Mouse (Mus musculus) stomach, embryonic 14.5 days (tissue): ENCODE data around the gene Wbp1. TPM values are rescaled to one million over a fixed set of nuclear protein-coding genes. Genes with fewer than 3 reads are reported as not detected.

ENCODE experiments used
- ATAC-seq: fragments of 200-750 bp; cut with Nextera tagmentation; 2 replicates; pipeline ENCODE4 v1.8.0; 2017; ENCODE audit warnings: low read depth, moderate TSS enrichment; ENCODE audit not compliant: insufficient number of reproducible peaks, insufficient read depth, low FRiP score
- H3K27ac ChIP-seq: fragments of 300-500 bp; sonication (generic); 2 replicates; pipeline ENCODE4 v1.5.1; 2014; ENCODE audit warnings: mild to moderate bottlenecking, low read length, moderate library complexity, mixed read lengths
- H3K27me3 ChIP-seq: fragments of 300-500 bp; sonication (generic); 2 replicates; pipeline ENCODE4 v1.6.1; 2014; ENCODE audit warnings: low read length, control low read depth, mixed read lengths; ENCODE audit not compliant: control insufficient read depth, insufficient read depth
- H3K36me3 ChIP-seq: fragments of 300-500 bp; sonication (generic); 2 replicates; pipeline ENCODE4 v1.6.1; 2014; ENCODE audit warnings: mild to moderate bottlenecking, control low read depth, low read length, moderate library complexity, mixed read lengths; ENCODE audit not compliant: control insufficient read depth, insufficient read depth
- H3K4me1 ChIP-seq: fragments of 300-500 bp; sonication (generic); 2 replicates; pipeline ENCODE4 v1.6.1; 2014; ENCODE audit warnings: low read length, control low read depth, mixed read lengths; ENCODE audit not compliant: control insufficient read depth, insufficient read depth
- H3K4me2 ChIP-seq: fragments of 300-500 bp; sonication (generic); replicated peaks from 2 replicates; pipeline ENCODE4 v1.6.1; 2014; ENCODE audit warnings: low read depth, low read length, control low read depth
- H3K4me3 ChIP-seq: fragments of 300-500 bp; sonication (generic); 2 replicates; pipeline ENCODE4 v1.5.1; 2014; ENCODE audit warnings: low read depth, low read length, control low read depth
- H3K9ac ChIP-seq: fragments of 300-500 bp; sonication (generic); replicated peaks from 2 replicates; pipeline ENCODE4 v1.6.1; 2014; ENCODE audit warnings: low read depth, mild to moderate bottlenecking, control low read depth, low read length, moderate library complexity, mixed read lengths
- H3K9me3 ChIP-seq: fragments of 300-500 bp; sonication (generic); 2 replicates; pipeline ENCODE4 v1.6.1; 2016; ENCODE audit warnings: low read depth, low read length, control low read depth; ENCODE audit not compliant: control insufficient read depth
- WGBS: fragments of 180-500 bp; shearing (Covaris S2); extraction: QIAGEN DNeasy Blood & Tissue Kit; methylation state at CpG from one replicate; pipeline ENCODE4 v1.1.7; 2014; 5-methylcytosine and 5-hydroxymethylcytosine counted together
- polyA plus RNA-seq: library from polyadenylated mRNA; unstranded; fragments of >200 nt; fragmentation: Nextera tagmentation; extraction: Ambion mirVana; gene quantifications from 2 replicates; pipeline ENCODE4 v1.2.1, GENCODE M21; 2014

The Wbp1 gene
- polyA plus RNA-seq, 1 experiment from 2014 or later = 99.6 TPM

- Histone ChIP-seq H3K27ac (peak overlapping the region; percentile 77), H3K9me3 (no peaks in the 10 kb centered on the region), H3K4me3 (peak overlapping the region; percentile 71), H3K4me2 (peak overlapping the region; percentile 78), H3K27me3 (peaks cover 27% of the 10 kb centered on the region), H3K4me1 (peaks cover 5% of the 10 kb centered on the region; the same call in 1 of the 2 replicates), H3K36me3 (peaks cover 5% of the 10 kb centered on the region; the same call in 1 of the 2 replicates), H3K9ac (peak overlapping the region; percentile 51)
- under 1% methylated on average over 41 of the region's 46 CpGs for WGBS
- peak; percentile 92 for ATAC-seq
Observed at GRCm38 (mm10) chr6:83078324-83078858, 43.0 kb downstream of the Wbp1 start.

GRCm38 (mm10) chr6:83077630-83078323 is 43.6 kb downstream of the Wbp1 start, which contains the start of gene Pcgf1:
TSS of gene Pcgf1 (plus strand) at chr6:83077869.
- H3K4me1 ChIP-seq = peaks cover 5% of the 10 kb centered on the region; the same call in 1 of the 2 replicates
- H3K9ac ChIP-seq = peak within 1 kb of the TSS; percentile 63
- ATAC-seq = peak; percentile 49
- no peaks in the 10 kb centered on the region for H3K9me3 ChIP-seq
- WGBS = 0% methylated on average over 54 of the region's 54 CpGs
- peaks cover 5% of the 10 kb centered on the region; the same call in 1 of the 2 replicates for H3K36me3 ChIP-seq
- peak within 1 kb of the TSS; percentile 77 for H3K27ac ChIP-seq
- H3K4me3 ChIP-seq = peak within 1 kb of the TSS; percentile 71
- peak within 1 kb of the TSS; percentile 96 for H3K4me2 ChIP-seq
- peaks cover 27% of the 10 kb centered on the region for H3K27me3 ChIP-seq

GRCm38 (mm10) chr6:83074979-83075378 is 46.4 kb downstream of the Wbp1 start:
- Histone ChIP-seq H3K4me2 (no peak overlapping the region), H3K36me3 (no peaks in the 10 kb centered on the region; the same call in 1 of the 2 replicates), H3K27me3 (peaks cover 47% of the 10 kb centered on the region), H3K4me3 (no peak overlapping the region), H3K9me3 (no peaks in the 10 kb centered on the region), H3K4me1 (peaks cover 10% of the 10 kb centered on the region; the same call in 1 of the 2 replicates), H3K27ac (no peak overlapping the region), H3K9ac (no peak overlapping the region)
- WGBS = 20% methylated on average over 2 of the region's 2 CpGs
- no peak for ATAC-seq

GRCm38 (mm10) chr6:83071220-83071619 is 50.1 kb downstream of the Wbp1 start:
- 0 out of 2 replicates have a peak overlapping the region, but pooled peaks have one; percentile 7 for H3K4me2 ChIP-seq
- H3K4me1 ChIP-seq = peaks cover 5% of the 10 kb centered on the region; the same call in 1 of the 2 replicates
- H3K9ac ChIP-seq = no peak overlapping the region
- H3K9me3 ChIP-seq = no peaks in the 10 kb centered on the region
- H3K4me3 ChIP-seq = peak overlapping the region; percentile 8; the same call in 1 of the 2 replicates
- H3K27ac ChIP-seq = no peak overlapping the region
- H3K36me3 ChIP-seq = no peaks in the 10 kb centered on the region
- ATAC-seq = peak; percentile 50
- WGBS = 1% methylated on average over 24 of the region's 24 CpGs
- peaks cover 79% of the 10 kb centered on the region for H3K27me3 ChIP-seq

- peak overlapping the region; percentile 26 for H3K4me3 ChIP-seq
- H3K36me3 ChIP-seq = no peaks in the 10 kb centered on the region
- H3K27me3 ChIP-seq = peaks cover 81% of the 10 kb centered on the region
- peak; percentile 38; the same call in 1 of the 2 replicates for ATAC-seq
- H3K9ac ChIP-seq = no peak overlapping the region
- peak overlapping the region; percentile 3; the same call in 1 of the 2 replicates for H3K27ac ChIP-seq
- H3K4me1 ChIP-seq = peaks cover 5% of the 10 kb centered on the region; the same call in 1 of the 2 replicates
- H3K9me3 ChIP-seq = no peaks in the 10 kb centered on the region
- WGBS = under 1% methylated on average over 58 of the region's 58 CpGs
- H3K4me2 ChIP-seq = 0 out of 2 replicates have a peak overlapping the region, but pooled peaks have one; percentile 7
Observed at GRCm38 (mm10) chr6:83070311-83071219, 50.8 kb downstream of the Wbp1 start.

GRCm38 (mm10) chr6:83070247-83070310 is 51.3 kb downstream of the Wbp1 start, which contains the start of gene Tlx2:
TSS of gene Tlx2 (minus strand) at chr6:83070293.
- Histone ChIP-seq H3K9ac (no peak within 1 kb of the TSS), H3K27me3 (peaks cover 81% of the 10 kb centered on the region), H3K4me1 (peaks cover 5% of the 10 kb centered on the region; the same call in 1 of the 2 replicates), H3K27ac (peak within 1 kb of the TSS; percentile 3; the same call in 1 of the 2 replicates), H3K36me3 (no peaks in the 10 kb centered on the region), H3K4me2 (peak within 1 kb of the TSS; percentile 28), H3K9me3 (no peaks in the 10 kb centered on the region), H3K4me3 (peak within 1 kb of the TSS; percentile 26)
- WGBS = 1% methylated on average over 10 of the region's 10 CpGs
- ATAC-seq = no peak

- Histone ChIP-seq H3K27ac (no peak overlapping the region), H3K36me3 (no peaks in the 10 kb centered on the region), H3K27me3 (peaks cover 83% of the 10 kb centered on the region), H3K4me3 (peak overlapping the region; percentile 26), H3K4me2 (peak overlapping the region; percentile 3; the same call in 1 of the 2 replicates), H3K4me1 (peaks cover 5% of the 10 kb centered on the region; the same call in 1 of the 2 replicates), H3K9ac (no peak overlapping the region), H3K9me3 (no peaks in the 10 kb centered on the region)
- peak; percentile 17; the same call in 1 of the 2 replicates for ATAC-seq
- under 1% methylated on average over 69 of the region's 69 CpGs for WGBS
Observed at GRCm38 (mm10) chr6:83069488-83070246, 51.7 kb downstream of the Wbp1 start.
